Mouse (Mus musculus) ovary, adult 18-20 months (tissue): ENCODE results near the gene Olfr653.

Experiments
- DNase-seq: peaks from one replicate; pipeline ENCODE4 v3.0.0; 2022; ENCODE audit warnings: low spot score, mixed read lengths

Gene Olfr653

GRCm38 (mm10) chr7:104577014-104577413 lies at the start of gene Olfr653:
TSS of gene Olfr653 (plus strand) at chr7:104577314.
- no peak for DNase-seq

- DNase-seq, result no peak
Observed at GRCm38 (mm10) chr7:104549833-104550232, 27.3 kb upstream of the Olfr653 start, which contains the start of gene Olfr651. TSS of gene Olfr651 (plus strand) at chr7:104550133.

- DNase-seq, result no peak
Observed at GRCm38 (mm10) chr7:104552700-104553099, 24.4 kb upstream of the Olfr653 start.

DNA sequence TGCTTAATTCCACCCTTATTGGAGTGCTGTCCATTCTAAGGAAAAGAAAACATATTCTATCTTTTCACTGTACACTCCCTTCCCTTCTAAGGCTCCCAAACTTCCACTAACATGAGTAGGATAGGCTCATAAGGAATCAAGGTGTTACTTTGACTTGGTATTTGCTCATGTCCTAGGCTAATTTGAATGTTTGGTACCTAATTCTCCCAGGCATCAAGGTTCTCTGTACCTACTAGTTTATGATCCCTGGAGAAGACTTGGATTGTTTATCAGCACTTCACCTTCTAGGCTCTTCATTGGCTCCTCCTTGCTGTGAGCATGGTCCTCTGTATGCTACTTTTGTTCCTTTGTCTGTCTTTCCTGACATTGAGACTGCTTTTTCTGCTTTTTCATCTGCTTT lies 16.5 kb upstream of the Olfr653 start, which contains the start of gene Olfr652:
Gene Olfr652, plus strand, starts transcription at position 301 of the 400 bp plus-strand sequence.
- no peak for DNase-seq

- DNase-seq, result no peak
Observed at GRCm38 (mm10) chr7:104580846-104581245, 3.7 kb downstream of the Olfr653 start.

- no peak for DNase-seq
Observed at GRCm38 (mm10) chr7:104581429-104581828, 4.3 kb downstream of the Olfr653 start.

GRCm38 (mm10) chr7:104586725-104587124 lies 9.6 kb downstream of the Olfr653 start, which contains the start of gene Olfr654:
TSS of gene Olfr654 (plus strand) at chr7:104587025.
- DNase-seq, result no peak

GRCm38 (mm10) chr7:104588274-104588673 lies 11.2 kb downstream of the Olfr653 start:
- no peak for DNase-seq

DNA sequence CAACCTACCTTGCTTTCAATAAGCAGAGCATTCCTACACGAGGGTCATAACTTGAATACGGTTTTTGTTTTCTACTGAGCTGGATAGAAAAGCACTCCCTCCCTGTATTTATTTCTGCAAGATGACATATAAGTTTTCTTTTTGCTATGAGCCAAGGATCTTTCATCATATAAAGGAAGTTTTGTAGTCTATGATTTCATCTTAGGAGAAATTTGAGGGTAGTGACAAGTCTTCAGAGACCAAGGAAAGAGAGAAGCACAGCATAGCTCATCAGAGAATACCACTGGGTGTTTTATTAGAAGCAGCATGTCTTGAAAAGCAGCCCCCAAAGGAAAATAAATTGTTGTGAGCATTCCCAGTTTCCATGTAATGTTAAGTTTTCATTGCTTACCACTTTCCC lies 24.6 kb downstream of the Olfr653 start, which contains the start of gene Olfr655:
Gene Olfr655, minus strand, starts transcription at position 101 of the 400 bp plus-strand sequence.
- no peak for DNase-seq

- no peak for DNase-seq
Observed at GRCm38 (mm10) chr7:104603173-104603572, 26.1 kb downstream of the Olfr653 start.

DNA sequence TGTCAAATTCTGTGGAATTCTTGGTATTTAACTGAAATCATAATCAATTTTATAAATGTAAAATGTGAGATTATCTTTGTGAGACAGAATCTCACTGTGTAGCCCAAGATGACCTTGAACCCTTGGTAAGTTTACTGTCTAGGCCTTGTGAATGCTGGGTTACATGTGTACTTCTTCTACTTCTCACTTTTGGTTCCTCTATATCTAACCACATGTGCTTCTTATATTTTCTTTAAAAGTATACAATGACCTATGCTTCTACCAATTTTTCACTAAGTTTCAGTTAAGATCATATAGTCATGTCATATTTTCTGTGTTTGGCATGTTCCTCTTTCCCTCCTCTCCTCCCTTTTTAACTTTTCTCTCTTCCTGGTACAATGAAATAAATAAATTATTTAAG lies 27.6 kb downstream of the Olfr653 start:
- DNase-seq, result no peak

DNA sequence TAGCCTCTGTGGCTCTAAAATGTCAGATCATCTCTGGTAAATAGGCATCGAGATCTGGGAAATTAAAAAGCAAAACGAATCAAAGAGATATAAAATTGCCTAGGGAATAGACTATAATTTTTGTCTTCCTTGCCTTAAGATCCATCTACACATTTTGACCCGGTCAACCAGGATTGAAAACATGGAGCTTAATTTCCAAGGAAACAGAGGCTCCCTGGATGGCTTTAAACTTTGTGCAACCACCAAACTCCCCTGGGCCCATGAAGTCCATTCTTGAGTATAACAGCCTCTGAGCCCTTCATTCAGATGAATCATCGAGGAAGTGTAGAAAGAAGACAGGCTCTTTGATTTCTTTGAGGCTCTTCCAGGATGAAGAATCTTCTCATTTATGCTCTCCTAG lies 36.5 kb downstream of the Olfr653 start, which contains the start of gene Olfr656:
Gene Olfr656, plus strand, starts transcription at position 301 of the 400 bp plus-strand sequence.
- no peak for DNase-seq

GRCm38 (mm10) chr7:104624494-104624893 lies 47.4 kb downstream of the Olfr653 start, which contains the start of gene Olfr657:
TSS of gene Olfr657 (plus strand) at chr7:104624794.
- DNase-seq, result no peak
